Mouse (Mus musculus): ENCODE data around the gene Ncstn. TPM values are rescaled to one million over a fixed set of nuclear protein-coding genes. Genes with fewer than 3 reads are reported as not detected.

Gene Ncstn
- polyA plus RNA-seq, 1 experiment from 2014 or later: 129 TPM

- H3K4me1 ChIP-seq (replicated peaks; ENCODE audit: insufficient read depth, low read length): 0 out of 2 replicates have a peak, but pooled peaks cover 4% of the 10 kb centered on the region
- H3K27ac ChIP-seq: peak overlapping the region; percentile 58
- no peak overlapping the region for H3K4me3 ChIP-seq (replicated peaks; ENCODE audit: low read depth, low read length)
- ATAC-seq (replicated peaks; ENCODE audit: low FRiP score, low read depth) (peak; percentile 77), DNase-seq (ENCODE audit: low spot score) (peak; percentile 53)
- no peak for TF ChIP-seq CTCF (IDR thresholded peaks at IDR 0.05; ENCODE audit: low read depth)
- no peaks in the 10 kb centered on the region for H3K36me3 ChIP-seq (ENCODE audit: insufficient read depth, low read length)
- 21% methylated on average over 5 of the region's 6 CpGs for WGBS
- H3K4me2 ChIP-seq (ENCODE audit: low read length): peak overlapping the region; percentile 30
- peaks cover 6% of the 10 kb centered on the region; the same call in 1 of the 2 replicates for H3K27me3 ChIP-seq (ENCODE audit: insufficient read depth, low read length)
- no peaks in the 10 kb centered on the region for H3K9me3 ChIP-seq (replicated peaks; ENCODE audit: low read length)
- peak overlapping the region; percentile 10; the same call in 1 of the 2 replicates for H3K9ac ChIP-seq (ENCODE audit: low read depth, low read length)
Observed at GRCm38 (mm10) chr1:172048241-172048734, 34.3 kb downstream of the Ncstn start.

GRCm38 (mm10) chr1:172046938-172047337, 35.7 kb downstream of the Ncstn start:
- Histone ChIP-seq H3K4me3 (replicated peaks; ENCODE audit: low read depth, low read length) (no peak overlapping the region), H3K27me3 (ENCODE audit: insufficient read depth, low read length) (no peaks in the 10 kb centered on the region), H3K4me2 (ENCODE audit: low read length) (no peak overlapping the region), H3K36me3 (ENCODE audit: insufficient read depth, low read length) (no peaks in the 10 kb centered on the region), H3K9ac (ENCODE audit: low read depth, low read length) (no peak overlapping the region), H3K27ac (no peak overlapping the region), H3K9me3 (replicated peaks; ENCODE audit: low read length) (no peaks in the 10 kb centered on the region), H3K4me1 (replicated peaks; ENCODE audit: insufficient read depth, low read length) (no peaks in the 10 kb centered on the region)
- peak; percentile 92 for TF ChIP-seq CTCF (IDR thresholded peaks at IDR 0.05; ENCODE audit: low read depth)
- DNase-seq (ENCODE audit: low spot score) (peak; percentile 95), ATAC-seq (replicated peaks; ENCODE audit: low FRiP score, low read depth) (no peak)
- 14% methylated on average over 5 of the region's 5 CpGs for WGBS

GRCm38 (mm10) chr1:172046410-172046809, 36.2 kb downstream of the Ncstn start:
- H3K9ac ChIP-seq (ENCODE audit: low read depth, low read length): no peak overlapping the region
- H3K36me3 ChIP-seq (ENCODE audit: insufficient read depth, low read length): no peaks in the 10 kb centered on the region
- no peak for ATAC-seq (replicated peaks; ENCODE audit: low FRiP score, low read depth)
- TF ChIP-seq CTCF (IDR thresholded peaks at IDR 0.05; ENCODE audit: low read depth): no peak
- no peaks in the 10 kb centered on the region for H3K27me3 ChIP-seq (ENCODE audit: insufficient read depth, low read length)
- H3K4me3 ChIP-seq (replicated peaks; ENCODE audit: low read depth, low read length): no peak overlapping the region
- H3K4me2 ChIP-seq (ENCODE audit: low read length): no peak overlapping the region
- H3K4me1 ChIP-seq (replicated peaks; ENCODE audit: insufficient read depth, low read length): no peaks in the 10 kb centered on the region
- no peak overlapping the region for H3K27ac ChIP-seq
- no peak for DNase-seq (ENCODE audit: low spot score)
- WGBS: 68% methylated on average over 8 of the region's 8 CpGs
- H3K9me3 ChIP-seq (replicated peaks; ENCODE audit: low read length): no peaks in the 10 kb centered on the region

GRCm38 (mm10) chr1:172029914-172030313, 52.7 kb downstream of the Ncstn start:
- WGBS: 92% methylated on average over 2 of the region's 2 CpGs
- no peak for ATAC-seq (replicated peaks; ENCODE audit: low FRiP score, low read depth)

GRCm38 (mm10) chr1:172028394-172029275, 54.0 kb downstream of the Ncstn start, which contains the start of gene Vangl2:
TSS of gene Vangl2 (minus strand) at chr1:172028444.
- Histone ChIP-seq H3K4me2 (ENCODE audit: low read length) (peak within 1 kb of the TSS; percentile 65), H3K27ac (peak within 1 kb of the TSS; percentile 87; the same call in 1 of the 2 replicates), H3K27me3 (ENCODE audit: insufficient read depth, low read length) (no peaks in the 10 kb centered on the region), H3K4me1 (replicated peaks; ENCODE audit: insufficient read depth, low read length) (peaks cover 19% of the 10 kb centered on the region), H3K9me3 (replicated peaks; ENCODE audit: low read length) (no peaks in the 10 kb centered on the region), H3K4me3 (replicated peaks; ENCODE audit: low read depth, low read length) (peak within 1 kb of the TSS; percentile 93), H3K9ac (ENCODE audit: low read depth, low read length) (peak within 1 kb of the TSS; percentile 93), H3K36me3 (ENCODE audit: insufficient read depth, low read length) (no peaks in the 10 kb centered on the region)
- DNase-seq (ENCODE audit: low spot score) (no peak), ATAC-seq (replicated peaks; ENCODE audit: low FRiP score, low read depth) (no peak)
- 52% methylated on average over 21 of the region's 21 CpGs for WGBS
- TF ChIP-seq CTCF (IDR thresholded peaks at IDR 0.05; ENCODE audit: low read depth): no peak

More at GRCm38 (mm10) chr1:172029914-172030313, 52.7 kb downstream of the Ncstn start:
- TF ChIP-seq CTCF (IDR thresholded peaks at IDR 0.05; ENCODE audit: low read depth): no peak
- no peak overlapping the region for H3K4me3 ChIP-seq (replicated peaks; ENCODE audit: low read depth, low read length)
- peaks cover 8% of the 10 kb centered on the region for H3K4me1 ChIP-seq (replicated peaks; ENCODE audit: insufficient read depth, low read length)
- H3K27ac ChIP-seq: no peak overlapping the region
- no peak overlapping the region for H3K9ac ChIP-seq (ENCODE audit: low read depth, low read length)
- H3K4me2 ChIP-seq (ENCODE audit: low read length): no peak overlapping the region
- no peaks in the 10 kb centered on the region for H3K36me3 ChIP-seq (ENCODE audit: insufficient read depth, low read length)
- no peak for DNase-seq (ENCODE audit: low spot score)
- no peaks in the 10 kb centered on the region for H3K9me3 ChIP-seq (replicated peaks; ENCODE audit: low read length)
- H3K27me3 ChIP-seq (ENCODE audit: insufficient read depth, low read length): no peaks in the 10 kb centered on the region

- H3K27ac ChIP-seq: 0 out of 2 replicates have a peak overlapping the region, but pooled peaks have one; percentile 87
- H3K9ac ChIP-seq (ENCODE audit: low read depth, low read length): peak overlapping the region; percentile 93; the same call in 1 of the 2 replicates
- H3K4me2 ChIP-seq (ENCODE audit: low read length): peak overlapping the region; percentile 65
- no peak for TF ChIP-seq CTCF (IDR thresholded peaks at IDR 0.05; ENCODE audit: low read depth)
- DNase-seq (ENCODE audit: low spot score): peak; percentile 56
- no peaks in the 10 kb centered on the region for H3K9me3 ChIP-seq (replicated peaks; ENCODE audit: low read length)
- peak overlapping the region; percentile 93 for H3K4me3 ChIP-seq (replicated peaks; ENCODE audit: low read depth, low read length)
- 0 out of 2 replicates have a peak, but pooled peaks have one; percentile 26 for ATAC-seq (replicated peaks; ENCODE audit: low FRiP score, low read depth)
- H3K27me3 ChIP-seq (ENCODE audit: insufficient read depth, low read length): no peaks in the 10 kb centered on the region
- peaks cover 19% of the 10 kb centered on the region for H3K4me1 ChIP-seq (replicated peaks; ENCODE audit: insufficient read depth, low read length)
- WGBS: 12% methylated on average over 10 of the region's 10 CpGs
- H3K36me3 ChIP-seq (ENCODE audit: insufficient read depth, low read length): no peaks in the 10 kb centered on the region
Observed at GRCm38 (mm10) chr1:172027809-172028102, 54.8 kb downstream of the Ncstn start.

Data from kidney, postnatal 0 days (tissue).